Mouse (Mus musculus): ENCODE data around the gene Cd33.

GRCm38 (mm10) chr7:43515076-43515475 lies 29.2 kb downstream of the Cd33 start:
- TF ChIP-seq POLR2A (IDR thresholded peaks at IDR 0.05; ENCODE audit: borderline replicate concordance, insufficient read depth, low read length) (no peak), CTCF (IDR thresholded peaks at IDR 0.05; ENCODE audit: borderline replicate concordance, insufficient read depth, low read depth, low read length) (no peak)

All from cerebellum, adult 2 months (tissue).